Mouse (Mus musculus) small intestine, adult 2 months (tissue): ENCODE data around the gene Dnm2. TPM values are rescaled to one million over a fixed set of nuclear protein-coding genes. Genes with fewer than 3 reads are reported as not detected.

Source experiments
- H3K27ac ChIP-seq: fragments of 200-500 bp; 2 replicates; pipeline ENCODE4 v1.5.1; 2012; ENCODE audit warnings: low read depth, low read length, control low read depth, inconsistent platforms; ENCODE audit not compliant: insufficient read depth
- H3K27me3 ChIP-seq: fragments of 200-500 bp; 2 replicates; pipeline ENCODE4 v1.6.1; 2012; ENCODE audit warnings: mild to moderate bottlenecking, moderate library complexity, low read length, inconsistent platforms; ENCODE audit not compliant: control insufficient read depth, insufficient read depth
- H3K36me3 ChIP-seq: fragments of 200-500 bp; 2 replicates; pipeline ENCODE4 v1.6.1; 2012; ENCODE audit warnings: mild to moderate bottlenecking, low read length, control low read depth, inconsistent platforms; ENCODE audit not compliant: control insufficient read depth, insufficient read depth
- H3K4me1 ChIP-seq: fragments of 200-500 bp; 2 replicates; pipeline ENCODE4 v1.6.1; 2012; ENCODE audit warnings: low read length, inconsistent platforms, mixed read lengths; ENCODE audit not compliant: control insufficient read depth, insufficient read depth, insufficient read length
- H3K4me3 ChIP-seq: fragments of 200-500 bp; 2 replicates; pipeline ENCODE4 v1.5.1; 2012; ENCODE audit warnings: low read depth, mild to moderate bottlenecking, control low read depth, inconsistent platforms, low read length, moderate library complexity
- CTCF ChIP-seq: fragments of 200-500 bp; IDR thresholded peaks from 2 replicates; pipeline ENCODE4 v1.5.1; 2012; ENCODE audit warnings: low read depth, mild to moderate bottlenecking, control low read depth, inconsistent platforms, low read length, moderate library complexity, mixed read lengths; ENCODE audit not compliant: insufficient replicate concordance, insufficient read length; ENCODE audit errors: extremely low read depth
- POLR2A ChIP-seq: fragments of 200-500 bp; IDR thresholded peaks from 2 replicates; pipeline ENCODE4 v1.6.1; 2012; ENCODE audit warnings: low read depth, mild to moderate bottlenecking, control low read depth, inconsistent platforms, low read length, moderate library complexity
- WGBS: fragments of 180-500 bp; shearing (Covaris S2); methylation state at CpG from one replicate; pipeline ENCODE4 v1.1.7; 2018; 5-methylcytosine and 5-hydroxymethylcytosine counted together
- polyA plus RNA-seq: library from polyadenylated mRNA; depleted of rRNA; stranded (reverse); fragments of >200 nt; gene quantifications from 2 replicates; pipeline ENCODE4 v1.2.3, GENCODE M21; 2012; rRNA removed

Dnm2 gene
- polyA plus RNA-seq, 1 experiment, result 517 TPM

GRCm38 (mm10) chr9:21546789-21547074, 122.0 kb downstream of the Dnm2 start, which contains the start of gene Carm1:
Gene Carm1 (plus strand): TSS chr9:21546894.
- 24% methylated on average over 39 of the region's 52 CpGs for WGBS
- no peak; the same call in 1 of the 2 replicates for TF ChIP-seq POLR2A
- peak; percentile 67; the same call in 1 of the 2 replicates for TF ChIP-seq CTCF
- Histone ChIP-seq H3K27me3 (no peaks in the 10 kb centered on the region), H3K4me3 (peak within 1 kb of the TSS; percentile 84), H3K4me1 (peaks cover 6% of the 10 kb centered on the region; the same call in 1 of the 2 replicates), H3K27ac (peak within 1 kb of the TSS; percentile 87), H3K36me3 (no peaks in the 10 kb centered on the region)

- Histone ChIP-seq H3K27me3 (no peaks in the 10 kb centered on the region), H3K36me3 (no peaks in the 10 kb centered on the region), H3K4me1 (peaks cover 6% of the 10 kb centered on the region; the same call in 1 of the 2 replicates), H3K27ac (peak overlapping the region; percentile 70; the same call in 1 of the 2 replicates), H3K4me3 (peak overlapping the region; percentile 84)
- under 1% methylated on average over 63 of the region's 66 CpGs for WGBS
- TF ChIP-seq CTCF (peak; percentile 14; the same call in 1 of the 2 replicates), POLR2A (no peak)
Measured at GRCm38 (mm10) chr9:21547075-21547941, 122.6 kb downstream of the Dnm2 start.

GRCm38 (mm10) chr9:21551049-21551448, 126.3 kb downstream of the Dnm2 start:
- peaks cover 6% of the 10 kb centered on the region; the same call in 1 of the 2 replicates for H3K4me1 ChIP-seq

GRCm38 (mm10) chr9:21553607-21554273, 129.0 kb downstream of the Dnm2 start:
- no peak overlapping the region for H3K27ac ChIP-seq
- no peak overlapping the region for H3K4me3 ChIP-seq
- TF ChIP-seq POLR2A (no peak), CTCF (no peak)
- peaks cover 8% of the 10 kb centered on the region for H3K4me1 ChIP-seq
- no peaks in the 10 kb centered on the region for H3K36me3 ChIP-seq
- WGBS, result 84% methylated on average over 6 of the region's 6 CpGs
- no peaks in the 10 kb centered on the region for H3K27me3 ChIP-seq

More at GRCm38 (mm10) chr9:21551049-21551448, 126.3 kb downstream of the Dnm2 start:
- H3K4me3 ChIP-seq, result no peak overlapping the region
- TF ChIP-seq POLR2A (no peak), CTCF (no peak)
- H3K27ac ChIP-seq, result no peak overlapping the region
- 88% methylated on average over 2 of the region's 2 CpGs for WGBS
- H3K36me3 ChIP-seq, result no peaks in the 10 kb centered on the region
- H3K27me3 ChIP-seq, result no peaks in the 10 kb centered on the region

- Histone ChIP-seq H3K27me3 (no peaks in the 10 kb centered on the region), H3K36me3 (no peaks in the 10 kb centered on the region), H3K4me3 (no peak overlapping the region), H3K27ac (no peak overlapping the region), H3K4me1 (peaks cover 13% of the 10 kb centered on the region)
- WGBS, result 88% methylated on average over 6 of the region's 6 CpGs
- peak; percentile 9; the same call in 1 of the 2 replicates for TF ChIP-seq CTCF
- TF ChIP-seq POLR2A, result no peak
Measured at GRCm38 (mm10) chr9:21555198-21555742, 130.6 kb downstream of the Dnm2 start.

- Histone ChIP-seq H3K27ac (no peak overlapping the region), H3K27me3 (no peaks in the 10 kb centered on the region), H3K36me3 (no peaks in the 10 kb centered on the region), H3K4me1 (peaks cover 13% of the 10 kb centered on the region), H3K4me3 (no peak overlapping the region)
- 95% methylated on average over 2 of the region's 2 CpGs for WGBS
- no peak for TF ChIP-seq CTCF
- no peak for TF ChIP-seq POLR2A
Measured at GRCm38 (mm10) chr9:21556996-21557395, 132.3 kb downstream of the Dnm2 start.

Other genes starting within 250 kb of the Dnm2 start
- 56.6 and 103 TPM in 2 replicates for gene Keap1, start 185.5 kb upstream of the Dnm2 start, polyA plus RNA-seq
- 0.08 and 0.18 TPM in 2 replicates for gene S1pr5, start 176.5 kb upstream of the Dnm2 start, polyA plus RNA-seq
- gene Atg4d, start 159.6 kb upstream of the Dnm2 start, polyA plus RNA-seq, result 70.1 and 144 TPM in 2 replicates
- 9.1 and 9.6 TPM in 2 replicates for gene Kri1, start 136.9 kb upstream of the Dnm2 start, polyA plus RNA-seq
- 11.0 and 27.1 TPM in 2 replicates for gene Cdkn2d, start 133.5 kb upstream of the Dnm2 start, polyA plus RNA-seq
- 36.4 and 69.5 TPM in 2 replicates for gene Ap1m2, start 112.6 kb upstream of the Dnm2 start, polyA plus RNA-seq
- 11.9 and 12.7 TPM in 2 replicates for gene Slc44a2, start 104.2 kb upstream of the Dnm2 start, polyA plus RNA-seq
- 18.8 and 30.7 TPM in 2 replicates for gene Ilf3, start 57.0 kb upstream of the Dnm2 start, polyA plus RNA-seq
- 30.1 and 32.8 TPM in 2 replicates for gene Qtrt1, start 13.1 kb upstream of the Dnm2 start, polyA plus RNA-seq
- 7.5 and 10.8 TPM in 2 replicates for gene Tmed1, start 85.3 kb downstream of the Dnm2 start, polyA plus RNA-seq
- 1.2 and 1.4 TPM in 2 replicates for gene AB124611, start 101.3 kb downstream of the Dnm2 start, polyA plus RNA-seq
- 31.7 and 63.4 TPM in 2 replicates for gene Carm1, start 122.0 kb downstream of the Dnm2 start, polyA plus RNA-seq
- 11.0 and 14.7 TPM in 2 replicates for gene Timm29, start 167.8 kb downstream of the Dnm2 start, polyA plus RNA-seq
- 22.5 and 35.9 TPM in 2 replicates for gene Yipf2, start 167.9 kb downstream of the Dnm2 start, polyA plus RNA-seq
- 19.0 and 34.1 TPM in 2 replicates for gene Smarca4, start 191.3 kb downstream of the Dnm2 start, polyA plus RNA-seq